Mouse (Mus musculus) liver, embryonic 14.5 days (tissue): Measurements from ENCODE around the gene Zfp263. TPM values are rescaled to one million over a fixed set of nuclear protein-coding genes. Genes with fewer than 3 reads are reported as not detected.
A peak's percentile ranks its signal among the peaks of the same experiment; 100 is the strongest.

ENCODE experiments used
- ATAC-seq: fragments of 200-750 bp; cut with Nextera tagmentation; 2 replicates; pipeline ENCODE4 v1.8.0; 2017; ENCODE audit warnings: moderate number of reproducible peaks, mild to moderate bottlenecking, moderate library complexity; ENCODE audit not compliant: insufficient read depth
- DNase-seq, 3 experiments: peaks; one replicate each; pipeline ENCODE4 v3.0.0-alpha.2; 2012 to 2013; ENCODE audit warnings: low read depth in 3 of 3, low spot score in 3 of 3
- H3K27ac ChIP-seq: fragments of 300-500 bp; sonication (generic); 2 replicates; pipeline ENCODE4 v1.5.1; 2014; ENCODE audit warnings: moderate library complexity, mild to moderate bottlenecking, control low read depth, inconsistent platforms
- H3K27me3 ChIP-seq: fragments of 300-500 bp; sonication (generic); 2 replicates; pipeline ENCODE4 v1.6.1; 2014; ENCODE audit warnings: mild to moderate bottlenecking, low read length, moderate library complexity; ENCODE audit not compliant: control insufficient read depth, insufficient read depth
- H3K36me3 ChIP-seq: fragments of 300-500 bp; sonication (generic); replicated peaks from 2 replicates; pipeline ENCODE4 v1.6.1; 2014; ENCODE audit warnings: low read depth; ENCODE audit not compliant: control insufficient read depth, insufficient read depth
- H3K4me1 ChIP-seq, 2 experiments: fragments of 200-500 bp in 1 of 2; fragments of 300-500 bp in 1 of 2; sonication (generic) in 1 of 2; replicated peaks; 2 replicates each; pipeline ENCODE4 v1.6.1; 2012 to 2014; ENCODE audit warnings: antibody characterized with exemption in 1 of 2, inconsistent platforms in 1 of 2, low read length in 1 of 2; ENCODE audit not compliant: control insufficient read depth in 2 of 2, insufficient read depth in 2 of 2
- H3K4me2 ChIP-seq: fragments of 300-500 bp; sonication (generic); 2 replicates; pipeline ENCODE4 v1.6.1; 2014; ENCODE audit warnings: low read depth, mild to moderate bottlenecking, control low read depth, moderate library complexity
- H3K4me3 ChIP-seq, 2 experiments: fragments of 200-500 bp in 1 of 2; fragments of 300-500 bp in 1 of 2; sonication (generic) in 1 of 2; 2 replicates each; pipeline ENCODE4 v1.5.1; 2012 to 2014; ENCODE audit warnings: low read depth in 2 of 2, low read length in 2 of 2, mild to moderate bottlenecking in 2 of 2, control low read depth in 1 of 2, inconsistent platforms in 1 of 2, moderate library complexity in 1 of 2; ENCODE audit not compliant: insufficient read depth in 1 of 2
- H3K9ac ChIP-seq: fragments of 300-500 bp; sonication (generic); replicated peaks from 2 replicates; pipeline ENCODE4 v1.6.1; 2014; ENCODE audit warnings: mild to moderate bottlenecking, control low read depth, moderate library complexity
- H3K9me3 ChIP-seq: fragments of 300-500 bp; sonication (generic); 2 replicates; pipeline ENCODE4 v1.6.1; 2016; ENCODE audit warnings: low read length, mixed read lengths; ENCODE audit not compliant: control insufficient read depth
- CTCF ChIP-seq: IDR thresholded peaks from 2 replicates; pipeline ENCODE4 v1.5.1; 2016; ENCODE audit warnings: antibody characterized with exemption, low read depth, control low read depth
- EP300 ChIP-seq: IDR thresholded peaks from 2 replicates; pipeline ENCODE4 v1.6.1; 2016; ENCODE audit warnings: antibody characterized with exemption, low read depth
- WGBS: fragments of 180-500 bp; shearing (Covaris S2); extraction: QIAGEN DNeasy Blood & Tissue Kit; methylation state at CpG from one replicate; pipeline ENCODE4 v1.1.7; 2014; ENCODE audit not compliant: insufficient replicate concordance; 5-methylcytosine and 5-hydroxymethylcytosine counted together
- polyA plus RNA-seq, 2 experiments: library from polyadenylated mRNA; depleted of rRNA in 1 of 2; stranded (reverse) in 1 of 2; unstranded in 1 of 2; fragments of >200 nt; fragmentation: Nextera tagmentation in 1 of 2; extraction: Ambion mirVana in 1 of 2; gene quantifications; 2 replicates each; pipeline versions ENCODE4 v1.2.1 to v1.2.3; 2012 to 2014

Zfp263 gene
- polyA plus RNA-seq, 2 experiments, result 4.5 to 4.8 TPM

DNA sequence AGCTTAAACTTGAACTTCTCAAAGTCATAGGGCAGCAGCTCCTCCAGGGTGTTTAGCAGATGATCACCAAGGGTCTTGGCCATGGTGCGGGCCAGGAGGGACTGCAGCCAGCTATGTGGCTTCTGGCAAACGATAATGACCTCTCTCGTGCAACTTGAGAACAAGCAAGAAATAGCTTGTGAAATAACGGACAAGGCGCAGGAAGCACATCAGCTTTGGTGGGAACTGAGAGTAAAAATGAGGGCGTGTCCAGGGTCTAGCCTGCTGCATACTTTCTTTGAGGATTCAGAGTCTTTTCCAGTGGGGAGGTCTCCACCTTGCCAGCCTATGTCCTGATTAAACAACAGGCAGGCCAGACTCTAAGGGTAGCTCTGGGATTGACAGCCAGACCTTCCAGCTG lies 25.9 kb upstream of the Zfp263 start, which contains the start of gene Mefv:
TSS of gene Mefv (minus strand) at position 118 of the 400 bp plus-strand sequence.
- no peak for TF ChIP-seq EP300
- no peak for TF ChIP-seq CTCF
- H3K4me1 ChIP-seq, result no peaks in the 10 kb centered on the region
- H3K9ac ChIP-seq, result no peak within 1 kb of the TSS
- ATAC-seq (no peak), DNase-seq (no peak)
- 64% methylated on average over 6 of the region's 6 CpGs for WGBS
- no peak within 1 kb of the TSS for H3K4me2 ChIP-seq
- no peak within 1 kb of the TSS for H3K27ac ChIP-seq
- no peak within 1 kb of the TSS for H3K4me3 ChIP-seq
- no peaks in the 10 kb centered on the region for H3K36me3 ChIP-seq
- no peaks in the 10 kb centered on the region for H3K9me3 ChIP-seq
- H3K27me3 ChIP-seq, result no peaks in the 10 kb centered on the region

DNA sequence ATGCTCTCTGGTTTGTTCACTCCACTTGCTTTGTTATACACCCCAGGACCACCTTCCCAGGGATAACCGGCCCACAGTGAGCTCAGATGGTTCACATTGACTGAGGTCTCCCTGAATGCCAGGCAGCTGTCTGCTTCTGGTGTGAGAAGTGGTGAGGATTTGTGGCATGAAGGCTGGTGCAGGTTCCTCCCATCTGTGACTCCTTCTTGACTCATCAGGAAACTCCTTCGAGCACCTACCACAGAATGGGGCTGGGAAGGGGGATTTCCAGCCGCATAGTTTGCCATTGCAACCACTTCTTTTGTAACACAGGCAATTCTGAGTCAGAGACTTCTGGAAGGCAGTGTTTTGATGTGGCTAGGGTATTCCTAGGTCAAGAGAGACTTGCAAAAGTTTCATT lies 20.7 kb upstream of the Zfp263 start:
- Histone ChIP-seq H3K9ac (no peak overlapping the region), H3K4me1 (no peaks in the 10 kb centered on the region), H3K4me2 (no peak overlapping the region), H3K27ac (no peak overlapping the region), H3K4me3 (no peak overlapping the region), H3K9me3 (no peaks in the 10 kb centered on the region), H3K36me3 (no peaks in the 10 kb centered on the region), H3K27me3 (no peaks in the 10 kb centered on the region)
- ATAC-seq (no peak), DNase-seq (peak in 1 of 3 experiments; percentile 30)
- WGBS, result 45% methylated on average over 3 of the region's 3 CpGs
- TF ChIP-seq EP300, result no peak
- TF ChIP-seq CTCF, result no peak

DNA sequence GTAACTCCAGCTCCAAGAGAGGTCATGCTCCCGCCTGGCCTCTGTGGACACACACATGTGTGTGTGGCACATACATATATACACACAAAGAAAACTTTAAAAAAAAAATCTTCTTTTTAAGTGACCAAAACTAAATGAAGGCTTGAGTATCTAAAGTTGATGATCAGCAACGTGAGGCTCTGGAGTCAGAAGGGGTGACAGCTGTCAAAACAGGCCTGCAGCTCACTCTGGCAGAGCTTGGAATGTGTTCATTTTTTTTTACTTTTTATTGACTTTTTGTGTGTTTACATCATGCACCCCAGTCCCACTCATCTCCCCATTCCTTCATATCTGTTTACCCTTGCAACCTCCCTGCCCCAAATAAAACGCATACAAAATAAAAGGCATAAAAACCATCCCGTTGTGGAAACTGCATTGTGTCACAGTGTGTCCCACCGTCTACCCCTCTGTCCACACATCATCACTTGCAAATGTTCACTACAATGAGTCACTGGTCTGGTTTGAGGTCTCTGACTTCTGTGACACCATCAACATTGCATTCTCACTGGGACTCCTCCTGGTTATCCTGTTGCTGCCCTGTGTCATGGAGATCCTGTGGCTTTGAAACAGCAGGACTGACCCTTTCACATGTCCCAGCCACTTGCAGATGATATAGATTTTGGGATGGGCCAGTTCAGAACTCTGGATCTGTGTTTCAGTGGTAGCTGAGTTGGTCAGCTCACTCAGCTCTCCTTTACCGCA lies 15.7 kb upstream of the Zfp263 start:
- no peak overlapping the region for H3K4me2 ChIP-seq
- 69% methylated on average over 6 of the region's 6 CpGs for WGBS
- H3K27me3 ChIP-seq, result no peaks in the 10 kb centered on the region
- H3K4me3 ChIP-seq, result no peak overlapping the region
- no peaks in the 10 kb centered on the region for H3K36me3 ChIP-seq
- ATAC-seq, result no peak
- H3K9me3 ChIP-seq, result no peaks in the 10 kb centered on the region
- no peak for TF ChIP-seq CTCF
- no peak for TF ChIP-seq EP300
- H3K27ac ChIP-seq, result no peak overlapping the region
- H3K9ac ChIP-seq, result no peak overlapping the region
- H3K4me1 ChIP-seq, result no peaks in the 10 kb centered on the region
- no peak for DNase-seq

DNA sequence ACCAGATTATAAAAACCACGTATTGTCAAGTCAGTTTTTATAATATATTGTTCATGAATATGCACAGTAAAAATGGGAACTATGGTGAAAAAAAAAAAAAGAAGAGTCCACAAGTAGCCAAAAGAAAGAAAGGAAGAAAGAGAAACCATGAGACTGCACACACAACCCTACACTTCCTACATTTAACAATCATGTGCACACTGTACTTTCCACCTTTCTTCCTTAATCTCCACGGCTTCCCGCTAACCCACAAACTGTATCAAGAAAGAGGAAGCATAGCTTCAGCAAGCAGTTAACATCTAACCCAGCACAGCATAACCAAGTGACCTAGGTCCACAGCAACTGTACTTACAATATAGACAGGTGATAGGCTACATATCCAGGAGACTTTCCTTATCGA lies 11.3 kb upstream of the Zfp263 start:
- Histone ChIP-seq H3K4me2 (no peak overlapping the region), H3K27me3 (no peaks in the 10 kb centered on the region), H3K4me3 (no peak overlapping the region), H3K4me1 (no peaks in the 10 kb centered on the region), H3K9ac (no peak overlapping the region), H3K36me3 (no peaks in the 10 kb centered on the region), H3K27ac (no peak overlapping the region), H3K9me3 (no peaks in the 10 kb centered on the region)
- no peak for DNase-seq
- WGBS, result 43% methylated on average over 4 of the region's 4 CpGs
- no peak for ATAC-seq
- TF ChIP-seq EP300, result no peak
- no peak for TF ChIP-seq CTCF

DNA sequence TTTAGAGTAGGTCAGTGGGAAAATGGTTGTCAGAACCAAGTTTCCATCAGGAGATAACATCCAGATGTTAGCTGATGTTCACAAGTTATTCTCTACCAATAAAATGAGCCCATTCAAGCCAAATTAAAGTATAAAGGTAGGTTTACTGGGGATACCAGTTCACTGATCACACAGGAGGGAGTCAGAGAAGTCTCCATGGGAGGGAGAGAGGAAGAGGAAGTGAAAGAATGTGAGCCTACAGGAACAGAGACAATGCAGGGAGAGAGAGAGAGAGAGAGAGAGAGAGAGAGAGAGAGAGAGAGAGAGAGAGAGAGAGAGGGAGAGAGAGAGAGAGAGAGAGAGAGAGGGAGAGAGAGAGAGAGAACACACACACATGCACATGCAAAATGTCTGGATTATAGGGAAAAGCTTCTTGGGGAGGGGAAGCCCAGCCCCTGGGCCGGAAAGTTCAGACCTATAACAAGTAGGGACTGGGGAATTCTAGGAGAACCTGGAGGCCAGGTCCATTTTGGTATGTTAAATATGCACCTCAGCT lies 10.6 kb upstream of the Zfp263 start:
- Histone ChIP-seq H3K9ac (no peak overlapping the region), H3K4me3 (no peak overlapping the region), H3K27ac (no peak overlapping the region), H3K4me2 (no peak overlapping the region), H3K36me3 (no peaks in the 10 kb centered on the region), H3K9me3 (no peaks in the 10 kb centered on the region), H3K4me1 (no peaks in the 10 kb centered on the region), H3K27me3 (no peaks in the 10 kb centered on the region)
- TF ChIP-seq EP300 (no peak), CTCF (no peak)
- DNase-seq (no peak), ATAC-seq (no peak)
- WGBS, result 33% methylated on average over 1 of the region's 1 CpGs
